Mouse (Mus musculus): ENCODE results near the gene Cfap45. TPM values are rescaled to one million over a fixed set of nuclear protein-coding genes. Genes with fewer than 3 reads are reported as not detected.

The Cfap45 gene
- polyA plus RNA-seq, 1 experiment from 2014 or later = 1.3 TPM

DNA sequence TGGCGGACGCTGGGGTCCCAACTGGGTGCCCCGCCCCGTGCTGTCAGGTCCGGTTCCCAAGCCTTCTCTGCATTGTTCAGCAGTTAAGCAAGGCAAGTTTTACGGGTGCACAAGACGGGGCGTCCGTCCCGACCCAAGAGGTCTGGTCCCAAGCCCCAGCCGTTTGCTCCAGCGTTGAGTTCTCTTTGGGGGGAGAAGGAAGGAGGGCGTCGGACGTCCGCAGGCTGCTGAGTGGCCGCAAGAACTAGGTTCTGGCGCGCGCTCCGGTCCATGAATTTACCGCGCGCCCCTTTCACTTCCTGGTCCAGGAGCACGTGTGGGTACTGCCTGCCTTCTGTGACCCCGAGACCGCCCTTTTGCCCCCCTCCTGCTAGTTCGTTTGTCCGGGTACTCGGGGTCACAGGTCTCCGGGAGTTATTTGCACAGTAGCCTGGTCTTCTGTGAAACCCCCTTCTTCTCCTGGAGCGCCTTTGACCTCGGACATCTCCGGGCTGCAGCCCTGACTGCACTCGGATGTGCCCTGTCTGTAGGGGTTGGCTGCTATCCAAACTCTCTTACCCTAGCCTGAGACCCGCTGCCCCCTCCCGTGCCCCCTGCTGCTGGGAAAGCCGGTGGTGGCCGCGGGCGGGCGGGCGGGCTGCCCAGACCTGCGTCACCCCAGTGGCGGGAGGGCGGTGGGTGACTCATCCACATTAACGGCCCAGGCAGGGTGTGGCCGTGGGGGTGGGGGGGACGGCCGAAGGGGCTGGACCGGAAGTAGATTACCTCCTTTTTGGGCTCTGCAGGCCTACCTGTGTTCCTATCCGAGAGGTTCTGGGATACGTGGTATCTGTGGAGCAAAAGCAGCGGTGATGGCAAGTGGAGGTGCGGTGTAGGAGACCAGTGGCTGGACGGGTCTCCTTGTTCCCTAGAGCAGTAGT lies 19.9 kb upstream of the Cfap45 start:
- Histone ChIP-seq H3K4me3 (ENCODE audit: low read depth, low read length) (peak overlapping the region; percentile 45), H3K27me3 (ENCODE audit: control insufficient read depth, insufficient read depth, low read length) (peaks cover 6% of the 10 kb centered on the region), H3K9ac (ENCODE audit: low read length) (peak overlapping the region; percentile 58), H3K4me2 (ENCODE audit: low read depth, severe bottlenecking) (peak overlapping the region; percentile 64), H3K4me1 (ENCODE audit: control insufficient read depth, insufficient read depth, low read length) (peaks cover 20% of the 10 kb centered on the region), H3K27ac (replicated peaks; ENCODE audit: low read depth, low read length) (no peak overlapping the region; the same call in 1 of the 2 replicates), H3K36me3 (ENCODE audit: control insufficient read depth, insufficient read depth, low read length) (peaks cover 7% of the 10 kb centered on the region), H3K9me3 (ENCODE audit: control insufficient read depth, low read length) (no peaks in the 10 kb centered on the region)
- ATAC-seq (ENCODE audit: insufficient number of reproducible peaks, low FRiP score, low TSS enrichment, low read depth) (peak; percentile 16; the same call in 1 of the 2 replicates), DNase-seq (ENCODE audit: low spot score) (peak; percentile 49)
- 1% methylated on average over 55 of the region's 56 CpGs for WGBS

DNA sequence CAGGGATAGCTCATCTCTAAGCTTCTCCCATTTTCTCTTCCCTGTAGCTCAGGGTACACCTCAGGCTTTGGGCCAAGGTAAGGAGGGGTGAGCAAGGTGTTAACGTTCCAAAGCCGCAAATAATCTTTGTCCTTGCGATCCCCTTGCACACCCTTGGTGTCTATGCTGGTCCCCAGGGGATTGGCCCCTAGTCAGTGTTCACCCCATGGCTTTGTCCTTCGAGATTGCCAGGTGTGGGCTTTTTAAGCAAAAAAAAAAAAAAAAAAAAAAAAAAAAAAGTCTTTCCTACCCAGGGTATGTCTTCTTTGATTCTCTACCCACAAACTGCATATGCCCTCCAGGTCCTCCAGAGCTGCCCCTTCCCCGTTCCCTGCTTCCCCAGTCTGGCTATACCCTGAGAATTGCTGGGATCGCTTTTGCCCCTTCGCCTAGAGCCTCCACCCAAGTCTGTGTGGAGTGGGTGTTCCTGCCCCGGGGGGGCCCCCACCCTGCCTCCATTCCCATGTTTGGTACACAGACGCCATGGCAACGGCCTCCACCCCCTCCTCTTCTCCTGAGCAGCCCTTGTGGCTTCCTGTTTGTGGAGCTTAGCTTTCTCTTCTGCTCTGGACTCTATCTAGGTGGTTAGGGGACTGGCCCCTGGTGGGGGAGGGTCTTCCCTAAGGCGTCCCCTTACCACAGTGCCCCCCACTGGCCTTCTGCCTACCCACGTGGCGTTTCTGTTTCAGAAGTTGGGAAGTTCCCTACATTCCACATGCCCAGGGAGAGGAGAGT lies 19.0 kb upstream of the Cfap45 start:
- peaks cover 20% of the 10 kb centered on the region for H3K4me1 ChIP-seq (ENCODE audit: control insufficient read depth, insufficient read depth, low read length)
- no peak overlapping the region for H3K27ac ChIP-seq (replicated peaks; ENCODE audit: low read depth, low read length)
- 43% methylated on average over 13 of the region's 13 CpGs for WGBS
- no peak overlapping the region for H3K9ac ChIP-seq (ENCODE audit: low read length)
- H3K27me3 ChIP-seq (ENCODE audit: control insufficient read depth, insufficient read depth, low read length) = peaks cover 6% of the 10 kb centered on the region
- ATAC-seq (ENCODE audit: insufficient number of reproducible peaks, low FRiP score, low TSS enrichment, low read depth) (no peak), DNase-seq (ENCODE audit: low spot score) (no peak)
- no peak overlapping the region for H3K4me3 ChIP-seq (ENCODE audit: low read depth, low read length)
- H3K4me2 ChIP-seq (ENCODE audit: low read depth, severe bottlenecking) = peak overlapping the region; percentile 64
- no peaks in the 10 kb centered on the region for H3K9me3 ChIP-seq (ENCODE audit: control insufficient read depth, low read length)
- peaks cover 7% of the 10 kb centered on the region for H3K36me3 ChIP-seq (ENCODE audit: control insufficient read depth, insufficient read depth, low read length)

DNA sequence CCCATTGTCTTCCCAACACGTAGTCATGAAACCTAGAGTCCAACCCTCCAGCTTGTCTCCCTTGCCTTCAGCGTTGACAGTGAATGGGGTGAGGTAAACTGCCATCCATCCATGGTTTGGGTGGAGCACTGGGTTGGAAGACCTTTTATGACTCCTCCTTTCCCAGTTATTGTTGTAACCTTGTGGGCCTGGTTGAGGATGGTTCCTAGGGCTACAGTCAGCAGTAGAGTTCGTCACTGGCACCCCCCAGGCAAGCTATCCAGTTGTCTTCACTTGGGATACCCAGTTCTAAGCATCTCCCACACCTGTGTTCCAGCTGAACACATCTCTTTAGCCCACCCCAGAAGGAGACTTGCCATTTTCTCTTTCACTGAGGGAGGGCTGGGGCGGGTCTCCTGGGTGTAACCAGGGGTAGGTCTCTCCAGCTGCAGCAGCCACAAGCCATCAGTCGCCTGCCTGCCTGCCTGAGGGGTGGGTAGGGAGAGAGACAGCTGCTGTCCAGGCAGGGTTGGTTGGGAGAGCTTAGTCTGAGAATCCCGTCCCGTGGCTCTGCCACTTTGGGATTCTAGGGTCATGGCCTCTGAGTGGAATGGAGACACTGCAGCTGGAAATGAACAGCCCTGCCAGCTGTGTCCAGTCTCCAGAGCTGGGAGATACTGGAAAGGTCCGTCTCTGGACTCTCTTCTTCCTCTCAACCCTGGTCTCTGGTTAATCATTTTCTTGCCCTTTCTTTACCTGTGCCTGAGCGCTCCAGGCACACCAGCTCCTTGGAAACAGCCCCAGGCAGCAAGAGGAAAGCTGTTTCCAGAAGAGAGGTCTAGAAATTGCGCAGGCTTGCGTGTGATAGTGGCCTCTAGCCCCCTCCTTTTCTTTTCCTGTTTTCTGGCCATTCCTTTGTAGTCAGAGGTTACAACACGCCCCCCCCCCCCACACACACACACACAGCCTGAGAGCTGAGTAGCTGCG lies 18.2 kb upstream of the Cfap45 start:
- no peak for DNase-seq (ENCODE audit: low spot score)
- 0 out of 2 replicates have a peak, but pooled peaks cover 3% of the 10 kb centered on the region for H3K36me3 ChIP-seq (ENCODE audit: control insufficient read depth, insufficient read depth, low read length)
- no peaks in the 10 kb centered on the region for H3K9me3 ChIP-seq (ENCODE audit: control insufficient read depth, low read length)
- H3K27me3 ChIP-seq (ENCODE audit: control insufficient read depth, insufficient read depth, low read length) = peaks cover 6% of the 10 kb centered on the region
- ATAC-seq (ENCODE audit: insufficient number of reproducible peaks, low FRiP score, low TSS enrichment, low read depth) = no peak
- H3K4me1 ChIP-seq (ENCODE audit: control insufficient read depth, insufficient read depth, low read length) = peaks cover 20% of the 10 kb centered on the region
- WGBS = 43% methylated on average over 13 of the region's 13 CpGs
- H3K4me2 ChIP-seq (ENCODE audit: low read depth, severe bottlenecking) = peak overlapping the region; percentile 12; the same call in 1 of the 2 replicates
- no peak overlapping the region; the same call in 1 of the 2 replicates for H3K9ac ChIP-seq (ENCODE audit: low read length)
- no peak overlapping the region; the same call in 1 of the 2 replicates for H3K27ac ChIP-seq (replicated peaks; ENCODE audit: low read depth, low read length)
- H3K4me3 ChIP-seq (ENCODE audit: low read depth, low read length) = no peak overlapping the region

DNA sequence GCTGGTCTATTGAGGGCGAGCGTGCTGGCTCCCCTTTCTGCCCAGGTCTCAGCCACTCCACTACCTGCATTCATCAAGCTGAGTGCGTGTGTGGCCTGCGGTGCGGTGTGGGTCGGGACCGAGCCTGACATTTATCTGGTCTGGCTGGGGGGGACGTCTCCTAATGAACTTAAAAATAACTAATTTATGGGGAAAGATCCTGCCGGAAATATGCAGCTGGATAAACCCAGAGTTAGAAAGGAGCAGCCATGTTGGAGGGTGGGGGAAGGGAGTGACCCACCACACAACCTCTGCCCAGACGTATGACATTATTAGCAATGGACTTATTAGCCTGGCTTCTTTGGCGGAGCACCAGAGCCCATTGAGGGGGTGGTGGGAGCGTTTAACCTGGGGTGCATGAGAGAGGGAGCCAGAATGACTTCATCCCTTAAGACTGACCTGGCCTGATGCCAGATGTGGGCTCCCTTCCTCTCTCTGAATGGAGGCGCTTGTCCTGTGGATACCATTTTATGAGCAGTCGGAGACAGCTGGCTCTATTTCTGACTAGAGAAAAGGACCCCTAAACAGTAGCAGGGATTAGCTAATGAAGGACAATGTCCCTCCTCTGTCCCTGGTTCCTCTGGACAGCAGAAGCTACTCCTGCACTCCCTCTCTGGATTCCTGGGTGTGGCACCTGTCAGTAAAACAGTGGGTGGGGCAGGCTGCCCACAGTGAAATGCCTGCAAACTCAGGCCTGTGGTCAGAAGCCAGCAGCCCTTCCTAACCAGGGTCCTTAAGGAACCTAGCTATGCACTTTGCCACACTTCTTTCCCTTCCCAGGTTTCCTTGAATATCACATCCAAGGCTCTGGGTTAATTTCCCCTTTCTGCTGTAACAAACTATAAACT lies 17.2 kb upstream of the Cfap45 start:
- peak overlapping the region; percentile 12; the same call in 1 of the 2 replicates for H3K4me2 ChIP-seq (ENCODE audit: low read depth, severe bottlenecking)
- H3K4me3 ChIP-seq (ENCODE audit: low read depth, low read length) = no peak overlapping the region
- no peak for DNase-seq (ENCODE audit: low spot score)
- 39% methylated on average over 14 of the region's 14 CpGs for WGBS
- 0 out of 2 replicates have a peak overlapping the region, but pooled peaks have one; percentile 4 for H3K9ac ChIP-seq (ENCODE audit: low read length)
- no peak for ATAC-seq (ENCODE audit: insufficient number of reproducible peaks, low FRiP score, low TSS enrichment, low read depth)
- H3K27me3 ChIP-seq (ENCODE audit: control insufficient read depth, insufficient read depth, low read length) = peaks cover 6% of the 10 kb centered on the region
- H3K4me1 ChIP-seq (ENCODE audit: control insufficient read depth, insufficient read depth, low read length) = peaks cover 20% of the 10 kb centered on the region
- H3K36me3 ChIP-seq (ENCODE audit: control insufficient read depth, insufficient read depth, low read length) = no peaks in the 10 kb centered on the region
- H3K27ac ChIP-seq (replicated peaks; ENCODE audit: low read depth, low read length) = no peak overlapping the region
- no peaks in the 10 kb centered on the region for H3K9me3 ChIP-seq (ENCODE audit: control insufficient read depth, low read length)

DNA sequence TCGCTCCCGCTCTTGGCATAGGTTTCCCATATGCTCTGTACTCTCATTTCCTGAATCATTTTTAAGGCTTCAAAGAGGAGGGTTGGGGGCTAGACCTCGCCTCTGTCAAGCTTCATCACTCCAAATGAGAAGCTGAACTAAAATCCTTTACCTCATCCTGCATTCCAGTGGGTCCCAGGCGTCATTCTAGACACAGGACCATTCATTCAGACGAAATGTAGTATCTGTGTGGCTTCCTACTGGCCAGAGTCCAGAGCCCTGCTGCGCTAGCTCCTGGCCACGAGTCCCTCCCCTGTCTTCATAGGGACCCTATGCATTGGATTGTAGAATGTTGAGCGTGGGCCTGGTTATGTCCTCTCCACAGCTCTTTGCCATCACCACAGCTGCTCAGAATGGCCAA lies 15.8 kb upstream of the Cfap45 start:
- Histone ChIP-seq H3K4me2 (ENCODE audit: low read depth, severe bottlenecking) (no peak overlapping the region), H3K4me1 (ENCODE audit: control insufficient read depth, insufficient read depth, low read length) (peaks cover 20% of the 10 kb centered on the region)

DNA sequence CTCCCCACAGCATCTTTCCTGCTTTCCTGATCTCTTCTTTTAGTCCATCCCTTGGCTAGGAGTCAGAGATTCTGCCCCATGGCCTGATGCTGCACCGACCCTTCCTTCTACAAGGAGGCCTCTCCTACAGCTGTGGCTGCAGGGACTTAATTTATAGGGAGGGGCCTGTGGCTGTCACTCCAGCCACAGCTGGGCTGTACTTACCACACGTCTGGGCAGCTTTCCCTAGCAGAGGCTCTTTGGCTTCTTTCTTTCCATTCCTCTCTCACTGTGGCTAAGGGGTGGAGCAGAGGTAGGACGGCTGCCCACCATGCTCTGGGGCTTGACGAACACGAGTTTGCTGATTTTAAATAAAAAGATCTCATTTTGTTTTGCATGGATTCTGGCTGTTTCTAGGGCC lies 13.6 kb upstream of the Cfap45 start:
- ATAC-seq (ENCODE audit: insufficient number of reproducible peaks, low FRiP score, low TSS enrichment, low read depth) = no peak
- 57% methylated on average over 5 of the region's 5 CpGs for WGBS
- no peak overlapping the region for H3K27ac ChIP-seq (replicated peaks; ENCODE audit: low read depth, low read length)
- H3K4me2 ChIP-seq (ENCODE audit: low read depth, severe bottlenecking) = no peak overlapping the region
- H3K27me3 ChIP-seq (ENCODE audit: control insufficient read depth, insufficient read depth, low read length) = no peaks in the 10 kb centered on the region
- DNase-seq (ENCODE audit: low spot score) = no peak
- no peak overlapping the region for H3K9ac ChIP-seq (ENCODE audit: low read length)
- H3K36me3 ChIP-seq (ENCODE audit: control insufficient read depth, insufficient read depth, low read length) = no peaks in the 10 kb centered on the region
- no peaks in the 10 kb centered on the region for H3K9me3 ChIP-seq (ENCODE audit: control insufficient read depth, low read length)
- peaks cover 15% of the 10 kb centered on the region for H3K4me1 ChIP-seq (ENCODE audit: control insufficient read depth, insufficient read depth, low read length)
- no peak overlapping the region for H3K4me3 ChIP-seq (ENCODE audit: low read depth, low read length)

More for the DNA sequence above, 15.8 kb upstream of the Cfap45 start:
- Histone ChIP-seq H3K9me3 (ENCODE audit: control insufficient read depth, low read length) (no peaks in the 10 kb centered on the region), H3K9ac (ENCODE audit: low read length) (no peak overlapping the region), H3K36me3 (ENCODE audit: control insufficient read depth, insufficient read depth, low read length) (no peaks in the 10 kb centered on the region), H3K4me3 (ENCODE audit: low read depth, low read length) (no peak overlapping the region), H3K27me3 (ENCODE audit: control insufficient read depth, insufficient read depth, low read length) (peaks cover 6% of the 10 kb centered on the region), H3K27ac (replicated peaks; ENCODE audit: low read depth, low read length) (no peak overlapping the region)
- DNase-seq (ENCODE audit: low spot score) (no peak), ATAC-seq (ENCODE audit: insufficient number of reproducible peaks, low FRiP score, low TSS enrichment, low read depth) (no peak)
- WGBS = 80% methylated on average over 8 of the region's 8 CpGs

DNA sequence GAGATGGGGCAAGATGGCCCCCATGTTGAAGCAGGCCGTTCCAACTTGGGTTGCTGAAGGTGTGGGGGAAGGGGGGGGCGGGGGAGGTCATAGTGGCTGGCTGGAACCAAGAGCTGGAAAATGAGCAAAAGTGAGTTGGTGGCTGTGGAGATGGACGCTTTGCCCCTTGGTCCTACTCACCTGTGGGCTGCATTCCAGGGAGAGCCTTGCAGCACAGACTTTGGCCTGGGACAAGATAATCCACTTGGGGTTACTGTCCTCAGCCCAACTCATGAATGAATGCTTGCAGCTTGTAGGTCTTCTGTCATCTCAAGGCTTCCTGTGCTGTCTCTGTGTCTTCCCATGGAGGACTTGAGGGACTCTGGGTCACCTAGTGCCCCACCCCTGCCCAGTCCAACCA lies 12.9 kb upstream of the Cfap45 start:
- Histone ChIP-seq H3K9ac (ENCODE audit: low read length) (no peak overlapping the region), H3K4me3 (ENCODE audit: low read depth, low read length) (no peak overlapping the region), H3K27ac (replicated peaks; ENCODE audit: low read depth, low read length) (no peak overlapping the region), H3K4me1 (ENCODE audit: control insufficient read depth, insufficient read depth, low read length) (peaks cover 10% of the 10 kb centered on the region), H3K27me3 (ENCODE audit: control insufficient read depth, insufficient read depth, low read length) (no peaks in the 10 kb centered on the region), H3K4me2 (ENCODE audit: low read depth, severe bottlenecking) (no peak overlapping the region), H3K36me3 (ENCODE audit: control insufficient read depth, insufficient read depth, low read length) (no peaks in the 10 kb centered on the region), H3K9me3 (ENCODE audit: control insufficient read depth, low read length) (no peaks in the 10 kb centered on the region)
- WGBS = 67% methylated on average over 3 of the region's 3 CpGs
- DNase-seq (ENCODE audit: low spot score) = no peak
- no peak for ATAC-seq (ENCODE audit: insufficient number of reproducible peaks, low FRiP score, low TSS enrichment, low read depth)

All from limb, embryonic 11.5 days (tissue).